Mouse (Mus musculus) heart, embryonic 10.5 days (tissue): ENCODE results near the gene Carns1. TPM values are rescaled to one million over a fixed set of nuclear protein-coding genes. Genes with fewer than 3 reads are reported as not detected.

Experiments used
- DNase-seq: peaks from one replicate; pipeline ENCODE4 v3.0.0-alpha.2; 2017; ENCODE audit warnings: low spot score
- H3K27ac ChIP-seq: fragments of 300-500 bp; sonication (generic); 2 replicates; pipeline ENCODE4 v1.5.1; 2016; ENCODE audit warnings: mild to moderate bottlenecking
- H3K27me3 ChIP-seq: fragments of 300-500 bp; sonication (generic); 2 replicates; pipeline ENCODE4 v1.6.1; 2016; ENCODE audit warnings: mild to moderate bottlenecking; ENCODE audit not compliant: poor library complexity, insufficient read depth, severe bottlenecking
- H3K36me3 ChIP-seq: fragments of 300-500 bp; sonication (generic); 2 replicates; pipeline ENCODE4 v1.6.1; 2016; ENCODE audit warnings: mild to moderate bottlenecking, moderate library complexity
- H3K4me1 ChIP-seq: fragments of 300-500 bp; sonication (generic); 2 replicates; pipeline ENCODE4 v1.6.1; 2016; ENCODE audit warnings: mild to moderate bottlenecking
- H3K4me3 ChIP-seq: fragments of 300-500 bp; sonication (generic); 2 replicates; pipeline ENCODE4 v1.5.1; 2016; ENCODE audit warnings: mild to moderate bottlenecking, moderate library complexity
- H3K9me3 ChIP-seq: fragments of 300-500 bp; sonication (generic); 2 replicates; pipeline ENCODE4 v1.6.1; 2016; ENCODE audit warnings: mild to moderate bottlenecking, moderate library complexity
- WGBS: fragments of 180-500 bp; shearing (Covaris S2); methylation state at CpG from one replicate; pipeline ENCODE4 v1.1.7; 2016; 5-methylcytosine and 5-hydroxymethylcytosine counted together
- microRNA-seq: library from miRNA; unstranded; fragments of <30 nt; microRNA quantifications from one replicate; pipeline ENCODE4, GENCODE M21; 2017
- polyA plus RNA-seq: library from polyadenylated mRNA; unstranded; fragments of >200 nt; fragmentation: Nextera tagmentation; extraction: Ambion mirVana; gene quantifications from 2 replicates; pipeline ENCODE4 v1.2.1, GENCODE M21; 2016

The Carns1 gene
- polyA plus RNA-seq, 1 experiment from 2014 or later = 2.8 TPM

GRCm38 (mm10) chr19:4115816-4116215 is 59.5 kb downstream of the Carns1 start:
- no peaks in the 10 kb centered on the region for H3K9me3 ChIP-seq
- peaks cover 78% of the 10 kb centered on the region for H3K36me3 ChIP-seq
- no peak overlapping the region for H3K4me3 ChIP-seq
- no peak for DNase-seq
- no peaks in the 10 kb centered on the region for H3K27me3 ChIP-seq
- no peak overlapping the region for H3K27ac ChIP-seq
- WGBS = 80% methylated on average over 11 of the region's 11 CpGs
- H3K4me1 ChIP-seq = peaks cover 33% of the 10 kb centered on the region

GRCm38 (mm10) chr19:4115144-4115543 is 60.1 kb downstream of the Carns1 start:
- 93% methylated on average over 10 of the region's 10 CpGs for WGBS
- Histone ChIP-seq H3K4me3 (no peak overlapping the region), H3K36me3 (peaks cover 82% of the 10 kb centered on the region), H3K4me1 (peaks cover 30% of the 10 kb centered on the region), H3K27me3 (no peaks in the 10 kb centered on the region), H3K27ac (no peak overlapping the region), H3K9me3 (no peaks in the 10 kb centered on the region)
- no peak for DNase-seq

- Histone ChIP-seq H3K27ac (no peak overlapping the region), H3K27me3 (no peaks in the 10 kb centered on the region), H3K4me3 (no peak overlapping the region), H3K9me3 (no peaks in the 10 kb centered on the region), H3K4me1 (peaks cover 29% of the 10 kb centered on the region), H3K36me3 (peaks cover 82% of the 10 kb centered on the region)
- 85% methylated on average over 10 of the region's 10 CpGs for WGBS
- DNase-seq = no peak
These were observed 60.7 kb downstream of the Carns1 start for GRCm38 (mm10) chr19:4114551-4114950.

Small RNA genes within 50 kb of the gene (microRNA-seq; reads per million reads assigned to microRNA genes)
- gene Gm26115 = not detected

Other genes with a start within 250 kb of the Carns1 start
- gene Aldh3b1, start 245.7 kb downstream of the Carns1 start, polyA plus RNA-seq = 2.1 and 3.0 TPM in 2 replicates
- 4.4 and 5.0 TPM in 2 replicates for gene Unc93b1, start 240.3 kb downstream of the Carns1 start, polyA plus RNA-seq
- gene Aldh3b3, start 216.8 kb downstream of the Carns1 start, polyA plus RNA-seq = not detected in 2 replicates
- gene Aldh3b2, start 203.2 kb downstream of the Carns1 start, polyA plus RNA-seq = 0.51 and 1.8 TPM in 2 replicates
- 9.5 and 10.3 TPM in 2 replicates for gene Acy3, start 188.9 kb downstream of the Carns1 start, polyA plus RNA-seq
- gene Tbx10, start 182.7 kb downstream of the Carns1 start, polyA plus RNA-seq = 0.45 TPM in 1 of 2 replicates, not detected in the other
- 40.2 and 52.4 TPM in 2 replicates for gene Nudt8, start 174.9 kb downstream of the Carns1 start, polyA plus RNA-seq
- gene Gm49405, start 174.9 kb downstream of the Carns1 start, polyA plus RNA-seq = 4.1 and 5.2 TPM in 2 replicates
- 32.4 and 75.0 TPM in 2 replicates for gene Doc2g, start 172.2 kb downstream of the Carns1 start, polyA plus RNA-seq
- 298 and 420 TPM in 2 replicates for gene Ndufv1, start 162.7 kb downstream of the Carns1 start, polyA plus RNA-seq
- 402 and 470 TPM in 2 replicates for gene Gstp1, start 137.5 kb downstream of the Carns1 start, polyA plus RNA-seq
- gene Gstp2, start 129.5 kb downstream of the Carns1 start, polyA plus RNA-seq = 2.9 TPM in 2 replicates
- 0.37 TPM in 1 of 2 replicates, not detected in the other for gene Gstp3, start 115.9 kb downstream of the Carns1 start, polyA plus RNA-seq
- not detected in 2 replicates for gene Cabp2, start 93.9 kb downstream of the Carns1 start, polyA plus RNA-seq
- gene Cdk2ap2, start 78.3 kb downstream of the Carns1 start, polyA plus RNA-seq = 67.9 and 86.0 TPM in 2 replicates
- 14.3 and 21.2 TPM in 2 replicates for gene Pitpnm1, start 75.5 kb downstream of the Carns1 start, polyA plus RNA-seq
- gene Aip, start 49.6 kb downstream of the Carns1 start, polyA plus RNA-seq = 89.7 and 93.8 TPM in 2 replicates
- not detected in 2 replicates for gene Gpr152, start 35.7 kb downstream of the Carns1 start, polyA plus RNA-seq
- gene Cabp4, start 31.4 kb downstream of the Carns1 start, polyA plus RNA-seq = not detected in 2 replicates
- gene Coro1b, start 26.9 kb downstream of the Carns1 start, polyA plus RNA-seq = 135 and 146 TPM in 2 replicates
- gene Ptprcap, start 21.9 kb downstream of the Carns1 start, polyA plus RNA-seq = 1.8 and 4.4 TPM in 2 replicates
- 53.4 and 57.0 TPM in 2 replicates for gene Rps6kb2, start 12.1 kb downstream of the Carns1 start, polyA plus RNA-seq
- 0.94 and 1.5 TPM in 2 replicates for gene Tbc1d10c, start 15.8 kb upstream of the Carns1 start, polyA plus RNA-seq
- gene Ppp1ca, start 16.6 kb upstream of the Carns1 start, polyA plus RNA-seq = 876 and 946 TPM in 2 replicates
- 33.0 and 40.0 TPM in 2 replicates for gene Rad9a, start 26.2 kb upstream of the Carns1 start, polyA plus RNA-seq
- 2.1 and 3.4 TPM in 2 replicates for gene Clcf1, start 38.8 kb upstream of the Carns1 start, polyA plus RNA-seq
- gene AC109138.7, start 38.9 kb upstream of the Carns1 start, polyA plus RNA-seq = not detected in 2 replicates
- gene Pold4, start 56.4 kb upstream of the Carns1 start, polyA plus RNA-seq = 15.5 and 18.7 TPM in 2 replicates
- gene Ssh3, start 93.7 kb upstream of the Carns1 start, polyA plus RNA-seq = 2.9 and 3.5 TPM in 2 replicates
- gene Ankrd13d, start 107.7 kb upstream of the Carns1 start, polyA plus RNA-seq = 1.9 and 3.6 TPM in 2 replicates
- gene Grk2, start 130.7 kb upstream of the Carns1 start, polyA plus RNA-seq = 12.0 and 16.5 TPM in 2 replicates
- 52.3 and 53.6 TPM in 2 replicates for gene Kdm2a, start 222.8 kb upstream of the Carns1 start, polyA plus RNA-seq